Mouse (Mus musculus) splenic B cell, adult 2 months (primary cell): ENCODE measurements around the gene Mrpl18.
"Not testable (repeated sequence)": the region's sequence is repeated elsewhere in the genome, so short reads cannot be mapped to it uniquely, and the experiment has no call there.

Experiments
- DNase-seq: peaks from one replicate; pipeline ENCODE4 v3.0.0-alpha.2; 2011; ENCODE audit warnings: low read depth, low spot score
- H3K27me3 ChIP-seq: 2 replicates; pipeline ENCODE4 v1.6.1; 2012; ENCODE audit warnings: mild to moderate bottlenecking, low read length, moderate library complexity, mixed read lengths; ENCODE audit not compliant: control insufficient read depth, poor library complexity, insufficient read depth, severe bottlenecking
- H3K36me3 ChIP-seq: 2 replicates; pipeline ENCODE4 v1.6.1; 2012; ENCODE audit warnings: mild to moderate bottlenecking, low read length, moderate library complexity, mixed read lengths; ENCODE audit not compliant: control insufficient read depth, poor library complexity, insufficient read depth, severe bottlenecking

Gene Mrpl18

GRCm38 (mm10) chr17:12931576-12931975 is 15.4 kb upstream of the Mrpl18 start:
- not testable (repeated sequence) for H3K36me3 ChIP-seq, DNase-seq, H3K27me3 ChIP-seq

GRCm38 (mm10) chr17:12925703-12926180 is 9.6 kb upstream of the Mrpl18 start:
- no peak for DNase-seq
- H3K36me3 ChIP-seq: peaks cover 11% of the 10 kb centered on the region; the same call in 1 of the 2 replicates
- no peaks in the 10 kb centered on the region for H3K27me3 ChIP-seq

GRCm38 (mm10) chr17:12925001-12925400 is 8.9 kb upstream of the Mrpl18 start:
- DNase-seq: no peak
- Histone ChIP-seq H3K27me3 (no peaks in the 10 kb centered on the region), H3K36me3 (peaks cover 11% of the 10 kb centered on the region; the same call in 1 of the 2 replicates)

- peak; percentile 78 for DNase-seq
- Histone ChIP-seq H3K27me3 (no peaks in the 10 kb centered on the region), H3K36me3 (peaks cover 14% of the 10 kb centered on the region; the same call in 1 of the 2 replicates)
Observed at GRCm38 (mm10) chr17:12921073-12921472, 4.9 kb upstream of the Mrpl18 start.

GRCm38 (mm10) chr17:12916588-12917380 is 639 bp upstream of the Mrpl18 start:
- peak; percentile 81 for DNase-seq
- peaks cover 16% of the 10 kb centered on the region for H3K36me3 ChIP-seq
- H3K27me3 ChIP-seq: no peaks in the 10 kb centered on the region

- Histone ChIP-seq H3K27me3 (no peaks in the 10 kb centered on the region), H3K36me3 (peaks cover 19% of the 10 kb centered on the region)
- DNase-seq: peak; percentile 6
Observed at GRCm38 (mm10) chr17:12915488-12915880, 661 bp downstream of the Mrpl18 start, which contains the start of gene Tcp1. Gene Tcp1 (plus strand): TSS chr17:12915701.

- DNase-seq: no peak
- H3K36me3 ChIP-seq: peaks cover 16% of the 10 kb centered on the region
- no peaks in the 10 kb centered on the region for H3K27me3 ChIP-seq
Observed at GRCm38 (mm10) chr17:12910391-12910790, 5.8 kb downstream of the Mrpl18 start.

- no peak for DNase-seq
Observed at GRCm38 (mm10) chr17:12909361-12910280, 6.5 kb downstream of the Mrpl18 start, which contains the start of gene Pnldc1. Gene Pnldc1 (minus strand): TSS chr17:12910230.

GRCm38 (mm10) chr17:12906436-12906835 is 9.7 kb downstream of the Mrpl18 start:
- peaks cover 3% of the 10 kb centered on the region; the same call in 1 of the 2 replicates for H3K36me3 ChIP-seq
- no peak for DNase-seq
- no peaks in the 10 kb centered on the region for H3K27me3 ChIP-seq

More at GRCm38 (mm10) chr17:12909361-12910280, 6.5 kb downstream of the Mrpl18 start, which contains the start of gene Pnldc1:
- Histone ChIP-seq H3K36me3 (peaks cover 16% of the 10 kb centered on the region), H3K27me3 (no peaks in the 10 kb centered on the region)

GRCm38 (mm10) chr17:12905810-12906209 is 10.3 kb downstream of the Mrpl18 start:
- DNase-seq: no peak
- H3K27me3 ChIP-seq: no peaks in the 10 kb centered on the region
- peaks cover 3% of the 10 kb centered on the region; the same call in 1 of the 2 replicates for H3K36me3 ChIP-seq

- no peaks in the 10 kb centered on the region for H3K27me3 ChIP-seq
- DNase-seq: no peak
- H3K36me3 ChIP-seq: no peaks in the 10 kb centered on the region; the same call in 1 of the 2 replicates
Observed at GRCm38 (mm10) chr17:12904349-12904748, 11.8 kb downstream of the Mrpl18 start.

- Histone ChIP-seq H3K27me3 (no peaks in the 10 kb centered on the region), H3K36me3 (no peaks in the 10 kb centered on the region; the same call in 1 of the 2 replicates)
- no peak for DNase-seq
Observed at GRCm38 (mm10) chr17:12903372-12904333, 12.5 kb downstream of the Mrpl18 start.

- H3K27me3 ChIP-seq: no peaks in the 10 kb centered on the region
- no peaks in the 10 kb centered on the region; the same call in 1 of the 2 replicates for H3K36me3 ChIP-seq
- DNase-seq: no peak
Observed at GRCm38 (mm10) chr17:12902291-12902690, 13.9 kb downstream of the Mrpl18 start.

GRCm38 (mm10) chr17:12898607-12899006 is 17.5 kb downstream of the Mrpl18 start:
- H3K27me3 ChIP-seq, DNase-seq, H3K36me3 ChIP-seq: not testable (repeated sequence)
